Mouse (Mus musculus) heart, adult 2 months (tissue): ENCODE measurements around the gene Lilr4b.

Experiments used
- EP300 ChIP-seq: fragments of 200-500 bp; IDR thresholded peaks from 2 replicates; pipeline ENCODE4 v1.6.1; 2011; ENCODE audit warnings: low read depth, low read length, control low read depth; ENCODE audit not compliant: insufficient read depth
- POLR2A ChIP-seq: fragments of 200-500 bp; IDR thresholded peaks from 2 replicates; pipeline ENCODE4 v1.6.1; 2011; ENCODE audit warnings: mild to moderate bottlenecking, low read depth, low read length, control low read depth; ENCODE audit not compliant: insufficient read depth

DNA sequence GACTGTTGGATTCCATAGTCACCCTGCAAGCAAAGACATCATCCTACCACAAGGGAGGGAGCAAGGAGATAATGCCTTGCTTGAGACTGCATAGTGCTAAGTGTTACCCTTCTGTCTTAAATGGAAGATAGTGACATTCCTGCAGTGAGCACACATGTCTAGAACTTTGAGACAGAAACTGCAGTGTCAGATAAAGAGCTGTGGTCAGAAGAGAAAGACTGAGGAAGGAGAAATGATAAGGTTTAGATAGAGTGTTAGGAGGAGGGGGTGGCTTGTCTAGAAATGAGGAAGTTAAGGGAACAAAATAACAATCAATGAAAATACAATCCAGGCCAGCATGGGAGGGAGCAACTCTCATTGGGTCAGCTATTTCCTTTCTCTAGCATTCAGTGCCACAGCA, 47.5 kb upstream of the Lilr4b start:
- TF ChIP-seq EP300 (no peak), POLR2A (no peak)
